Mouse (Mus musculus): ENCODE measurements around the gene Thsd7b. TPM values are rescaled to one million over a fixed set of nuclear protein-coding genes. Genes with fewer than 3 reads are reported as not detected.

Gene Thsd7b
- polyA plus RNA-seq, 1 experiment from 2014 or later, result 32.2 TPM

GRCm38 (mm10) chr1:129386479-129386878 lies 113.4 kb downstream of the Thsd7b start:
- no peak for ATAC-seq (ENCODE audit: low read depth)
- Histone ChIP-seq H3K4me3 (no peak overlapping the region), H3K9me3 (no peaks in the 10 kb centered on the region), H3K27me3 (no peaks in the 10 kb centered on the region), H3K36me3 (no peaks in the 10 kb centered on the region), H3K9ac (no peak overlapping the region), H3K4me2 (no peak overlapping the region), H3K4me1 (replicated peaks) (no peaks in the 10 kb centered on the region), H3K27ac (replicated peaks) (no peak overlapping the region)

GRCm38 (mm10) chr1:129411584-129411983 lies 138.5 kb downstream of the Thsd7b start:
- H3K4me3 ChIP-seq, result no peak overlapping the region
- H3K27ac ChIP-seq (replicated peaks), result no peak overlapping the region
- H3K4me1 ChIP-seq (replicated peaks), result no peaks in the 10 kb centered on the region
- H3K4me2 ChIP-seq, result no peak overlapping the region
- H3K9me3 ChIP-seq, result no peaks in the 10 kb centered on the region
- H3K36me3 ChIP-seq, result no peaks in the 10 kb centered on the region
- ATAC-seq (ENCODE audit: low read depth), result no peak
- H3K27me3 ChIP-seq, result no peaks in the 10 kb centered on the region
- no peak overlapping the region for H3K9ac ChIP-seq
- WGBS, result 82% methylated on average over 1 of the region's 1 CpGs

- ATAC-seq (ENCODE audit: low read depth), result no peak
- Histone ChIP-seq H3K4me1 (replicated peaks) (no peaks in the 10 kb centered on the region), H3K27ac (replicated peaks) (no peak overlapping the region), H3K4me2 (no peak overlapping the region), H3K36me3 (no peaks in the 10 kb centered on the region), H3K4me3 (no peak overlapping the region), H3K9me3 (no peaks in the 10 kb centered on the region), H3K27me3 (no peaks in the 10 kb centered on the region), H3K9ac (no peak overlapping the region)
Observed at GRCm38 (mm10) chr1:129421581-129421980, 148.5 kb downstream of the Thsd7b start.

- ATAC-seq (ENCODE audit: low read depth), result peak; percentile 65
- H3K4me3 ChIP-seq, result no peak overlapping the region
- H3K4me1 ChIP-seq (replicated peaks), result no peaks in the 10 kb centered on the region; the same call in 1 of the 2 replicates
- H3K27me3 ChIP-seq, result no peaks in the 10 kb centered on the region
- no peaks in the 10 kb centered on the region for H3K9me3 ChIP-seq
- 36% methylated on average over 2 of the region's 2 CpGs for WGBS
- no peak overlapping the region for H3K4me2 ChIP-seq
- H3K27ac ChIP-seq (replicated peaks), result peak overlapping the region; percentile 55; the same call in 1 of the 2 replicates
- no peaks in the 10 kb centered on the region for H3K36me3 ChIP-seq
- no peak overlapping the region for H3K9ac ChIP-seq
Observed at GRCm38 (mm10) chr1:129464414-129464813, 191.3 kb downstream of the Thsd7b start.

GRCm38 (mm10) chr1:129473504-129473903 lies 200.4 kb downstream of the Thsd7b start:
- Histone ChIP-seq H3K4me3 (no peak overlapping the region), H3K4me1 (replicated peaks) (0 out of 2 replicates have a peak, but pooled peaks cover 9% of the 10 kb centered on the region), H3K4me2 (no peak overlapping the region), H3K36me3 (no peaks in the 10 kb centered on the region), H3K27ac (replicated peaks) (no peak overlapping the region), H3K27me3 (no peaks in the 10 kb centered on the region), H3K9ac (no peak overlapping the region), H3K9me3 (no peaks in the 10 kb centered on the region)
- 29% methylated on average over 7 of the region's 7 CpGs for WGBS
- peak; percentile 93 for ATAC-seq (ENCODE audit: low read depth)

GRCm38 (mm10) chr1:129484266-129485031 lies 211.3 kb downstream of the Thsd7b start:
- WGBS, result 83% methylated on average over 5 of the region's 5 CpGs
- no peaks in the 10 kb centered on the region for H3K36me3 ChIP-seq

GRCm38 (mm10) chr1:129491136-129491535 lies 218.0 kb downstream of the Thsd7b start:
- Histone ChIP-seq H3K4me2 (no peak overlapping the region), H3K9ac (no peak overlapping the region), H3K9me3 (no peaks in the 10 kb centered on the region), H3K4me1 (replicated peaks) (no peaks in the 10 kb centered on the region), H3K36me3 (no peaks in the 10 kb centered on the region), H3K27ac (replicated peaks) (no peak overlapping the region), H3K27me3 (no peaks in the 10 kb centered on the region), H3K4me3 (no peak overlapping the region)
- WGBS, result 93% methylated on average over 3 of the region's 3 CpGs
- ATAC-seq (ENCODE audit: low read depth), result no peak

More at GRCm38 (mm10) chr1:129484266-129485031, 211.3 kb downstream of the Thsd7b start:
- no peak for ATAC-seq (ENCODE audit: low read depth)
- no peak overlapping the region for H3K4me3 ChIP-seq
- no peak overlapping the region for H3K9ac ChIP-seq
- H3K27me3 ChIP-seq, result no peaks in the 10 kb centered on the region
- no peak overlapping the region for H3K27ac ChIP-seq (replicated peaks)
- no peak overlapping the region for H3K4me2 ChIP-seq
- no peaks in the 10 kb centered on the region for H3K9me3 ChIP-seq
- no peaks in the 10 kb centered on the region for H3K4me1 ChIP-seq (replicated peaks)

- 68% methylated on average over 1 of the region's 1 CpGs for WGBS
- H3K36me3 ChIP-seq, result no peaks in the 10 kb centered on the region
- H3K4me3 ChIP-seq, result no peak overlapping the region
- H3K27me3 ChIP-seq, result no peaks in the 10 kb centered on the region
- no peaks in the 10 kb centered on the region for H3K4me1 ChIP-seq (replicated peaks)
- H3K27ac ChIP-seq (replicated peaks), result no peak overlapping the region
- peak; percentile 27; the same call in 1 of the 2 replicates for ATAC-seq (ENCODE audit: low read depth)
- H3K4me2 ChIP-seq, result no peak overlapping the region
- H3K9me3 ChIP-seq, result no peaks in the 10 kb centered on the region
- no peak overlapping the region for H3K9ac ChIP-seq
Observed at GRCm38 (mm10) chr1:129493929-129494328, 220.8 kb downstream of the Thsd7b start.

GRCm38 (mm10) chr1:129501707-129502106 lies 228.6 kb downstream of the Thsd7b start:
- H3K27me3 ChIP-seq, result no peaks in the 10 kb centered on the region
- ATAC-seq (ENCODE audit: low read depth), result no peak
- H3K4me3 ChIP-seq, result no peak overlapping the region
- H3K27ac ChIP-seq (replicated peaks), result no peak overlapping the region
- WGBS, result 81% methylated on average over 3 of the region's 3 CpGs
- no peak overlapping the region for H3K9ac ChIP-seq
- no peaks in the 10 kb centered on the region for H3K36me3 ChIP-seq
- no peaks in the 10 kb centered on the region for H3K9me3 ChIP-seq
- no peaks in the 10 kb centered on the region for H3K4me1 ChIP-seq (replicated peaks)
- no peak overlapping the region for H3K4me2 ChIP-seq

GRCm38 (mm10) chr1:129516379-129516778 lies 243.3 kb downstream of the Thsd7b start:
- ATAC-seq (ENCODE audit: low read depth), result no peak
- Histone ChIP-seq H3K4me2 (no peak overlapping the region), H3K4me3 (no peak overlapping the region), H3K4me1 (replicated peaks) (no peaks in the 10 kb centered on the region), H3K9ac (no peak overlapping the region), H3K9me3 (no peaks in the 10 kb centered on the region), H3K36me3 (no peaks in the 10 kb centered on the region), H3K27ac (replicated peaks) (no peak overlapping the region), H3K27me3 (no peaks in the 10 kb centered on the region)
- 90% methylated on average over 1 of the region's 1 CpGs for WGBS

- no peak overlapping the region for H3K9ac ChIP-seq
- ATAC-seq (ENCODE audit: low read depth), result no peak
- no peaks in the 10 kb centered on the region for H3K36me3 ChIP-seq
- 72% methylated on average over 5 of the region's 5 CpGs for WGBS
- H3K4me2 ChIP-seq, result no peak overlapping the region
- H3K4me1 ChIP-seq (replicated peaks), result no peaks in the 10 kb centered on the region
- no peaks in the 10 kb centered on the region for H3K27me3 ChIP-seq
- no peaks in the 10 kb centered on the region for H3K9me3 ChIP-seq
- no peak overlapping the region for H3K4me3 ChIP-seq
- no peak overlapping the region for H3K27ac ChIP-seq (replicated peaks)
Observed at GRCm38 (mm10) chr1:129519751-129520150, 246.6 kb downstream of the Thsd7b start.

GRCm38 (mm10) chr1:129526967-129527366 lies 253.9 kb downstream of the Thsd7b start:
- 81% methylated on average over 2 of the region's 2 CpGs for WGBS
- no peak overlapping the region for H3K9ac ChIP-seq
- ATAC-seq (ENCODE audit: low read depth), result no peak
- no peak overlapping the region for H3K4me3 ChIP-seq
- no peak overlapping the region for H3K4me2 ChIP-seq
- H3K27me3 ChIP-seq, result no peaks in the 10 kb centered on the region
- H3K9me3 ChIP-seq, result no peaks in the 10 kb centered on the region
- no peak overlapping the region for H3K27ac ChIP-seq (replicated peaks)
- H3K4me1 ChIP-seq (replicated peaks), result no peaks in the 10 kb centered on the region
- H3K36me3 ChIP-seq, result no peaks in the 10 kb centered on the region

- 91% methylated on average over 3 of the region's 3 CpGs for WGBS
- Histone ChIP-seq H3K4me1 (replicated peaks) (no peaks in the 10 kb centered on the region), H3K36me3 (no peaks in the 10 kb centered on the region), H3K4me2 (no peak overlapping the region), H3K27ac (replicated peaks) (no peak overlapping the region), H3K9ac (no peak overlapping the region), H3K9me3 (no peaks in the 10 kb centered on the region), H3K4me3 (no peak overlapping the region), H3K27me3 (no peaks in the 10 kb centered on the region)
- no peak for ATAC-seq (ENCODE audit: low read depth)
Observed at GRCm38 (mm10) chr1:129532206-129532605, 259.1 kb downstream of the Thsd7b start.

Data from neural tube, embryonic 13.5 days (tissue).